ENCODE assay signal across 20 mouse cellular contexts in the genomic region with DNA sequence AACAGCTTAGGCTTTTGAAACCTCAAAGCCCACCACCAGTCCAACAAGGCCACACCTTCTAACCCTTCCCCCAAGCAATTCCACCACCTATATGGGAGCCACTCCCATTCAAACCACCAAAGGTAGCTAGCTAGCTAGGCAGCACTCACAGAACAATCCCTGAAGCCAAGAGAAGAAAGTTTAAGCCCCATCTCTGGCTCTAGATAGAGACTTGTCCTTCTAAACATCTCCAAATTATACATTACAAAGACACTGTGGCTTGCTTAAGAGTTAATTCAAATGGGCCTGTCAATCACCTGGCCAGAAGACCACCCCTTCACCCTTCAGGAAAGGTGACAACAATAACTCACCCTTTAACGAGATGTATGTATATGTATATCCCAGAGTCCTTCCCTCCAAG. TPM values are rescaled to one million over a fixed set of nuclear protein-coding genes. Genes with fewer than 3 reads are reported as not detected.
DNase-seq lines count a peak whose midpoint lies in the region; TF ChIP-seq lines count a peak whose summit lies in the region.
"Had no signal": no experiment of that assay in that cellular context is flagged by ENCODE, and none has a peak within 500 bp of the region (broad histone marks: within the 10 kb centered on the region; RNA-seq: fewer than 3 reads in every experiment).

No protein-coding gene starts in this region.

- intact Hi-C loops in left cerebral cortex, adult 2 months (cut with DNase I) = no loop called here

- no peak overlapping the region for H3K27ac ChIP-seq in left cerebral cortex, adult 2 months
- H3K27ac ChIP-seq: embryonic facial prominence, embryonic 13.5 days; embryonic facial prominence, embryonic 15.5 days; forebrain, embryonic 10.5 days; forebrain, embryonic 12.5 days had no signal

- no peak overlapping the region for H3K4me3 ChIP-seq in left cerebral cortex, adult 2 months
- H3K4me3 ChIP-seq: embryonic facial prominence, embryonic 13.5 days; embryonic facial prominence, embryonic 15.5 days; erythroblast, embryonic 14.5 days; forebrain, embryonic 10.5 days; forebrain, embryonic 12.5 days had no signal

- TF ChIP-seq CTCF in left cerebral cortex, adult 2 months (IDR thresholded peaks at IDR 0.05) = no peak

- DNase-seq in heart, adult 11 months = peak; percentile 22
- no peak for DNase-seq in heart, adult 9 months (ENCODE audit: low spot score in 2 of 2)
- peak; percentile 77 for DNase-seq in R1 (ENCODE audit: low read depth, low spot score)
- DNase-seq in left cerebral cortex, adult 2 months (ENCODE audit: extremely low spot score in 1 of 2, low spot score in 2 of 2) = no peak
- DNase-seq in layer of hippocampus, adult 18-20 months (ENCODE audit: low spot score in 2 of 2) = no peak
- DNase-seq: adrenal gland, adult 8-10 months; adrenal gland, postnatal 14 days; B cell, adult 2 months; cerebellum, adult 11 months; cerebellum, adult 18-20 months; cerebellum, adult 8-10 months; cerebellum, adult 9-11 months; cerebellum, postnatal 14 days; cerebellum, postnatal 36 days; embryo, embryonic 11 days had no signal

RNA-seq across cellular contexts. Expression of a gene that starts 7.0 kb away (rescaled TPM):
- total RNA-seq in left cerebral cortex, adult 2 months (2021) = 10 to 100 TPM; 54.8 to 61.5 TPM
- total RNA-seq in layer of hippocampus, adult 18-20 months (2021) = 10 to 100 TPM; 46.6 to 51.1 TPM

Comparison
In these comparisons a context has a peak if more than half of its experiments do, and no peak if none do; other contexts are left out.
1. DNase-seq: peak in heart, adult 11 months (single experiment) and R1 (single experiment); none in heart, adult 9 months (0 of 2), left cerebral cortex, adult 2 months (0 of 2) and layer of hippocampus, adult 18-20 months (0 of 2).